Mouse (Mus musculus) heart, adult 2 months (tissue): Measurements from ENCODE around the gene Lhfpl2. TPM values are rescaled to one million over a fixed set of nuclear protein-coding genes. Genes with fewer than 3 reads are reported as not detected.

Experiments
- DNase-seq, 2 experiments: peaks; one replicate each; pipeline ENCODE4 v3.0.0; 2021
- H3K27ac ChIP-seq: fragments of 200-600 bp; 2 replicates; pipeline ENCODE4 v1.8.1; 2022
- H3K27me3 ChIP-seq: fragments of 200-500 bp; 2 replicates; pipeline ENCODE4 v1.6.1; 2012; ENCODE audit warnings: mild to moderate bottlenecking, low read length, inconsistent platforms, mixed read lengths; ENCODE audit not compliant: control insufficient read depth, insufficient read depth
- H3K36me3 ChIP-seq: fragments of 200-500 bp; 2 replicates; pipeline ENCODE4 v1.6.1; 2012; ENCODE audit warnings: low read length, inconsistent platforms; ENCODE audit not compliant: control insufficient read depth, insufficient read depth
- H3K4me1 ChIP-seq: fragments of 200-500 bp; 2 replicates; pipeline ENCODE4 v1.6.1; 2011; ENCODE audit warnings: low read length; ENCODE audit not compliant: control insufficient read depth, insufficient read depth
- H3K4me3 ChIP-seq: fragments of 200-600 bp; 2 replicates; pipeline ENCODE4 v1.8.1; 2022
- H3K79me2 ChIP-seq: fragments of 200-500 bp; replicated peaks from 2 replicates; pipeline ENCODE4 v1.6.1; 2012; ENCODE audit warnings: mild to moderate bottlenecking, inconsistent platforms, low read length, moderate library complexity, mixed read lengths; ENCODE audit not compliant: control insufficient read depth, insufficient read depth
- H3K9ac ChIP-seq: fragments of 200-500 bp; 2 replicates; pipeline ENCODE4 v1.6.1; 2012; ENCODE audit warnings: low read depth, mild to moderate bottlenecking, control low read depth, inconsistent platforms, low read length, mixed read lengths
- CTCF ChIP-seq: fragments of 200-600 bp; IDR thresholded peaks from 2 replicates; pipeline ENCODE4 v1.8.1; 2022; ENCODE audit warnings: antibody characterized with exemption, mild to moderate bottlenecking, moderate library complexity
- EP300 ChIP-seq: fragments of 200-500 bp; IDR thresholded peaks from 2 replicates; pipeline ENCODE4 v1.6.1; 2011; ENCODE audit warnings: low read depth, low read length, control low read depth; ENCODE audit not compliant: insufficient read depth
- POLR2A ChIP-seq: fragments of 200-500 bp; IDR thresholded peaks from 2 replicates; pipeline ENCODE4 v1.6.1; 2011; ENCODE audit warnings: mild to moderate bottlenecking, low read depth, low read length, control low read depth; ENCODE audit not compliant: insufficient read depth
- WGBS: fragments of 180-500 bp; shearing (Covaris S2); methylation state at CpG from one replicate; pipeline ENCODE4 v1.1.7; 2018; 5-methylcytosine and 5-hydroxymethylcytosine counted together
- intact Hi-C: fragments of 180-260 bp; cut with DNase I; formaldehyde crosslinking; loops from one replicate; pipeline ENCODE4 v1.15.1; 2025
- polyA plus RNA-seq: library from polyadenylated mRNA; depleted of rRNA; stranded (reverse); fragments of >200 nt; gene quantifications from 2 replicates; pipeline ENCODE4 v1.2.3, GENCODE M21; 2012
- total RNA-seq, 2 experiments: library from RNA; stranded (reverse); gene quantifications; 2 replicates each; pipeline ENCODE4 v1.2.3; 2021

Lhfpl2 gene
- total and polyA plus RNA-seq, 3 experiments, result 2.8 to 4.0 (median 3.5) TPM

DNA sequence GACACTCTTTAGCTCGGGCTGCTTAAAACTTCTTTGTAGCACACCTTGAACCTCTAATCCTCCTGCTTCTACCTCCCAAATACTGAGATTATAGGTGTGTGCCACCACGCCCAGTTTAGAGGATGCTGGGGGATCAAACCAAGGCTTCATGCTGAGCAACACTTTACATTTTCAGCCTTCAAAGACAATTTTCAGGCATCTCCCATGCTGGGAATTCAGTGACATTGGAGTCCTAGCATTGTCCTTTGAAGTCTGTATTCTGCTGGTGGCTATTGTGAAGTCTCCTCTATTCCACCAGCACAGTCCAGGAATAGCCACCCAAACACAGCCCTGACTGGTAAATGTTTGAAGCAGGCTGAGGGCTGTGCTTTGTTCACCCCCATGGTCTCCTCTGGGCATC, 27.0 kb upstream of the Lhfpl2 start:
- no peak overlapping the region for H3K4me3 ChIP-seq
- TF ChIP-seq EP300 (no peak), POLR2A (no peak), CTCF (no peak)
- WGBS, result 99% methylated on average over 2 of the region's 2 CpGs

DNA sequence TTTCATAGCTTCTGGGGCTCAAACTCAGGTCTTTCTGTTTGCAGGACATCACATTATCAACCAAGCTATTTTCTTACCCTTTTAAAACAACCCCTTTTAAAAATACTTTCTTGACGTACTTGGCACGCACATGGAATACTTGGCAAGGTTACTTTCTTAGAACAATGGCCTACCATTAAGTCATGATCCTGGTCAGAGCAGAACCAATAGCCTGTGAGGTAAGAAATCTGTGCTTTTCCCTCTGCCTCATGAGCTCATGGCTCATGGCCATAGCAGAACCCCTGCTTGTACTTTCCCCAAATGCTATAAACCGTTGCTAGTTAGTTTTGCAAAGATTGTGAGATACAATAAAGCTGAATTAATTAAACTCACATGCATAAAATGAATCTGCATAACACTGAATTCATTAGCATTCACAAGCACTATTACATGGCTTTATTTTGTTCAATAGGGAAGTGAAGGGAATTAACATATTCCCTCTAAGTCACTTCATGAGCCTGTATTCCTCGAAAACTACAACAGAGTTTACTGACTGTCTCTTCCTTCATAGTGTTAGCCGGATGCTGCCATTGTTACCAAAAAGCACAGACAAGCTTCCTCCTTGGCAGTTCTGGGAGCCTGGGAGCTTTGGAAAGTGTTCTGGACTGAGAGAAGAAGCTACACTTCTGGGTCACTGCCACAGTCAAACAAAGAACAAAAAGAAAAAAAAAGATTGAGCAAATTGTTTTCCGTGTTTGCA, 20.1 kb upstream of the Lhfpl2 start:
- DNase-seq, result peak in 1 of 2 experiments; percentile 27
- peak overlapping the region; percentile 68 for H3K27ac ChIP-seq
- no peak overlapping the region for H3K9ac ChIP-seq
- 30% methylated on average over 6 of the region's 6 CpGs for WGBS
- H3K4me1 ChIP-seq, result peaks cover 2% of the 10 kb centered on the region
- H3K79me2 ChIP-seq, result no peaks in the 10 kb centered on the region
- H3K36me3 ChIP-seq, result peaks cover 3% of the 10 kb centered on the region; the same call in 1 of the 2 replicates
- TF ChIP-seq CTCF, result no peak
- TF ChIP-seq POLR2A, result no peak
- TF ChIP-seq EP300, result no peak
- no peak overlapping the region for H3K4me3 ChIP-seq
- no peaks in the 10 kb centered on the region for H3K27me3 ChIP-seq
- intact Hi-C loops, result no loop called here

More for the DNA sequence above, 27.0 kb upstream of the Lhfpl2 start:
- Histone ChIP-seq H3K79me2 (no peaks in the 10 kb centered on the region), H3K36me3 (no peaks in the 10 kb centered on the region), H3K27ac (no peak overlapping the region), H3K9ac (no peak overlapping the region), H3K4me1 (no peaks in the 10 kb centered on the region), H3K27me3 (no peaks in the 10 kb centered on the region)
- DNase-seq, result peak in 1 of 2 experiments; percentile 2
- intact Hi-C loops, result no loop called here

DNA sequence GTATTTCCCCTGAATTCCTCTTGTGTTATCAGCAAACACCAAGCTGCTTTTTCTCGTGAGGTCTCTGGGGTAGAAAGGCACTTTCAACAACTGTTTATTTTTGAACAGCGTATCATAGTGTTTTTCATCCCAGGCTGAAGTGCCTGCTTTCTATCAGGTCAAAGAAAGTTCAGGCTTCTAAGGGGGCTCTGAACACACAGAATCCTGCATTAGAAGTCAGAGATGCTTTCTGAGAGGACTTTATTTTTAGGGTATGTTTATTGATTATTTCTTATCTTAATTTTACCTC, 19.6 kb upstream of the Lhfpl2 start:
- WGBS, result 31% methylated on average over 2 of the region's 2 CpGs
- no peaks in the 10 kb centered on the region for H3K27me3 ChIP-seq
- no peak for TF ChIP-seq CTCF
- TF ChIP-seq EP300, result no peak
- no peak for TF ChIP-seq POLR2A
- intact Hi-C loops, result no loop called here
- H3K79me2 ChIP-seq, result no peaks in the 10 kb centered on the region
- H3K4me3 ChIP-seq, result no peak overlapping the region
- peaks cover 2% of the 10 kb centered on the region for H3K4me1 ChIP-seq
- peaks cover 3% of the 10 kb centered on the region; the same call in 1 of the 2 replicates for H3K36me3 ChIP-seq
- H3K27ac ChIP-seq, result peak overlapping the region; percentile 68
- no peak overlapping the region for H3K9ac ChIP-seq
- DNase-seq, result no peak

DNA sequence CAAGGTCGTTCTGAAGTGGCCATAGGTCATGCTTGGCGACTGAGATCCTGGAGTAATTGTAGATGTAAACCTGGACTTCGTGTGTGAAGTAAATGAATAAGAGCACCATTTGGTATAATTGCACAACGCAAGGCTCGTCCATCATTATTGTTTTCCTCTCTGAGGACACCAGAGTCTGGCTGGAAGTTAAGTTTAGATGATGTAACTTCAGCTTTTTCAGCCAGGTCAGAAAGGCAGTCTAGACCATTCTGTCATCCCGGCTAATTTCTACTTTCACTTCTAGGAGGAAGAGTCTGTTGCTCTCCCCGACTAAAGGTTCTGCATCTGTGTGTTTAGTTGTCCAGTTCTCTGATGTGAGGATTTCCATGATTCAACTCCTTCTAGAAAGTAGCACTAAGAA, 7.6 kb upstream of the Lhfpl2 start:
- Histone ChIP-seq H3K4me3 (no peak overlapping the region), H3K4me1 (peaks cover 1% of the 10 kb centered on the region), H3K9ac (no peak overlapping the region), H3K27ac (no peak overlapping the region), H3K27me3 (no peaks in the 10 kb centered on the region), H3K36me3 (no peaks in the 10 kb centered on the region), H3K79me2 (no peaks in the 10 kb centered on the region)
- TF ChIP-seq CTCF (no peak), EP300 (no peak), POLR2A (no peak)
- WGBS, result 50% methylated on average over 7 of the region's 7 CpGs
- intact Hi-C loops, result no loop called here
- no peak for DNase-seq

DNA sequence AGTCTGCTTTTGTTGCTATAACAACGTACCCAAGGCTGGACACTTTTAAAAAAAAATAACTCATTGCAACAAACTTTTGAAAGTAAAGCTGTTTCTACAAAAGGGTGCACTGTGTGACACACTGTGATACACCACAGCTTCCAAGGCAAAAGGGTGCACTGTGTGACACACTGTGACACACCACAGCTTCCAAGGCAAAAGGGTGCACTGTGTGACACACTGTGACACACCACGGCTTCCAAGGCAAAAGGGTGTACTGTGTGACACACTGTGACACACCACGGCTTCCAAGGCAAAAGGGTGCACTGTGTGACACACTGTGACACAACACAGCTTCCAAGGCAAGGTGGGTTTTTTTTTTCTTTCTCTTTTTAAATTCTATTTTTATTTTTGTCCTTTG, 6.8 kb upstream of the Lhfpl2 start:
- Histone ChIP-seq H3K4me1 (peaks cover 1% of the 10 kb centered on the region), H3K9ac (no peak overlapping the region), H3K36me3 (no peaks in the 10 kb centered on the region), H3K4me3 (no peak overlapping the region), H3K79me2 (no peaks in the 10 kb centered on the region), H3K27ac (no peak overlapping the region), H3K27me3 (no peaks in the 10 kb centered on the region)
- intact Hi-C loops, result no loop called here
- WGBS, result 93% methylated on average over 3 of the region's 3 CpGs
- no peak for TF ChIP-seq CTCF
- TF ChIP-seq POLR2A, result no peak
- no peak for TF ChIP-seq EP300
- DNase-seq, result no peak

DNA sequence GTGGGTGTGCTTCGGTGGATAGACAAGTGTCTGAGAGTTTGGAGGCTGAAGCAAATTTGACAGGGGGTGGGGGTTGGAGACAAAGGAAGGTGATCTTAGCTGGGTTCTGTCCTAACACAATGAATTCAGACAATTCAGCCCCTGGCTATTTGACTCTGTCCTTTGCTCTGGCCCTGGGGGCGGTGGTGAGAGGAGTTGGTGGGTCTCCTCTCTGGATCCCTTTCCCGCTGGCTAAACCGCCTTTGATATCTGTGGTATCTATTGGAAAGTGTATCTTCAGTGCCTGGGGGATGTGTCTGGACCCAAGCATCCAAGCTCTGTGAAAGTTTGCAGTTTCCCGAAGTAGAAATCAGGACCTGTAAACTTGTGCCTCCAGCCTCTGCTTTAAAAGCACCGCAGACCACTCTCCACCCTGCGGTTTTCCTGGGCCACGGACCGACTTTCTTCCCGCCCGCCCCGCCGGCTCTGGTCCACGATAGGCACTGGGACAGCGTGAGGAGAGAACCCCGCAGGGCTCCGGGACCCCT, 497 bp upstream of the Lhfpl2 start:
- no peak for TF ChIP-seq CTCF
- no peaks in the 10 kb centered on the region for H3K79me2 ChIP-seq
- H3K4me1 ChIP-seq, result no peaks in the 10 kb centered on the region
- 18% methylated on average over 17 of the region's 17 CpGs for WGBS
- peak overlapping the region; percentile 78 for H3K4me3 ChIP-seq
- intact Hi-C loops, result loop anchor here (5.0 kb wide), 1 partner anchor 220 kb away; no protein-coding TSS in a partner anchor
- peak overlapping the region; percentile 61; the same call in 1 of the 2 replicates for H3K27ac ChIP-seq
- H3K36me3 ChIP-seq, result no peaks in the 10 kb centered on the region
- no peaks in the 10 kb centered on the region; the same call in 1 of the 2 replicates for H3K27me3 ChIP-seq
- H3K9ac ChIP-seq, result peak overlapping the region; percentile 79
- DNase-seq, result no peak
